Mouse (Mus musculus) kidney, embryonic 16.5 days (tissue): Measurements from ENCODE around the gene Ldb1. TPM values are rescaled to one million over a fixed set of nuclear protein-coding genes. Genes with fewer than 3 reads are reported as not detected.
"Not testable (repeated sequence)": the region's sequence is repeated elsewhere in the genome, so short reads cannot be mapped to it uniquely, and the experiment has no call there.

Experiments used
- ATAC-seq: fragments of 200-750 bp; cut with Nextera tagmentation; 2 replicates; pipeline ENCODE4 v1.8.0; 2017; ENCODE audit warnings: moderate TSS enrichment; ENCODE audit not compliant: low FRiP score, low TSS enrichment
- H3K27ac ChIP-seq: fragments of 300-500 bp; sonication (generic); 2 replicates; pipeline ENCODE4 v1.5.1; 2014; ENCODE audit warnings: low read length
- H3K27me3 ChIP-seq: fragments of 300-500 bp; sonication (generic); 2 replicates; pipeline ENCODE4 v1.6.1; 2014; ENCODE audit warnings: low read length, control low read depth, mixed read lengths; ENCODE audit not compliant: insufficient read depth
- H3K36me3 ChIP-seq: fragments of 300-500 bp; sonication (generic); 2 replicates; pipeline ENCODE4 v1.6.1; 2014; ENCODE audit warnings: low read length, control low read depth, mixed read lengths; ENCODE audit not compliant: insufficient read depth
- H3K4me1 ChIP-seq: fragments of 300-500 bp; sonication (generic); 2 replicates; pipeline ENCODE4 v1.6.1; 2014; ENCODE audit warnings: low read length, control low read depth, mixed read lengths; ENCODE audit not compliant: insufficient read depth
- H3K4me2 ChIP-seq: fragments of 300-500 bp; sonication (generic); replicated peaks from 2 replicates; pipeline ENCODE4 v1.6.1; 2014; ENCODE audit warnings: low read depth, low read length
- H3K4me3 ChIP-seq: fragments of 300-500 bp; sonication (generic); 2 replicates; pipeline ENCODE4 v1.5.1; 2014; ENCODE audit warnings: mild to moderate bottlenecking, low read length
- H3K9ac ChIP-seq: fragments of 300-500 bp; sonication (generic); replicated peaks from 2 replicates; pipeline ENCODE4 v1.6.1; 2014; ENCODE audit warnings: low read length
- H3K9me3 ChIP-seq: fragments of 300-500 bp; sonication (generic); 2 replicates; pipeline ENCODE4 v1.6.1; 2016; ENCODE audit warnings: low read length, control low read depth
- WGBS: fragments of 180-500 bp; shearing (Covaris S2); extraction: QIAGEN DNeasy Blood & Tissue Kit; methylation state at CpG from one replicate; pipeline ENCODE4 v1.1.7; 2014; 5-methylcytosine and 5-hydroxymethylcytosine counted together
- polyA plus RNA-seq: library from polyadenylated mRNA; unstranded; fragments of >200 nt; fragmentation: Nextera tagmentation; extraction: Ambion mirVana; gene quantifications from 2 replicates; pipeline ENCODE4 v1.2.1, GENCODE M21; 2015

Ldb1 gene
- polyA plus RNA-seq, 1 experiment from 2014 or later, result 88.2 TPM

DNA sequence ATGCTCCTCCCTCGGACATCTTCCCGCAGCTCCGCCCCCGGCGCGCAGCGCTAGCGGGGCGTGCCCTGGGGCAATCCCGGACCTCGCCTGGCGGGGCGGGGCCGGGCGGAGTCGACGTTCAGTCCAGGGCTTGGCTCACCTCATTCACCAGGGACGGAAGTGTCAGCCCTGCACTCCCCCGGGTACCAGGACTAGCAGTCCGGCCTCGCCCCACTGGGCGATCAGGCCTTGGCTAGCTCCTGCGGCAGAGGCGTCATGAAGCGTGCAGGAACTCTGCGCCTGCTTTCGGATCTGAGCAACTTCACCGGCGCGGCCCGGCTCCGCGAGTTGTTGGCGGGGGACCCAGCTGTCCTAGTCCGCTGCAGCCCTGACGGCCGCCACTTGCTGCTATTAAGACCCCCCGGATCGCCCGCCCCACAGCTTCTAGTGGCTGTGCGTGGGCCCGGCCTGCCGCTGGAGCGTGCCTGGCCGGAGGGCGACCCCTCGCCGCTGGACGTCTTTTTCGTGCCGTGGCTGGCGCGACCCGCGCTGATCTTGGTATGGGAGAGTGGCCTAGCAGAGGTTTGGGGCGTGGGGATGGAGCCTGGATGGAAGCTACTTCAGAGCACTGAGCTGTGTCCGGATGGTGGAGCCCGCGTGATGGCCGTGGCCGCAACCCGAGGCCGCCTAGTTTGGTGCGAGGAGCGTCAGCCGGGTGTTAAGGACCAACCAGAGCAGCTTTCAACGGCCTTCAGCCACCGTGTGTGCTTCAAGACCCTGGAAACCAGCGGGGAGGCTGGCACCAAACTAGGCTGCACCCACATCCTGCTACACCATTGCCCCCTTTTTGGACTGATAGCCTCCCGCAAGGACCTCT is 41.4 kb downstream of the Ldb1 start, which contains the start of gene Hps6:
TSS of gene Hps6 (plus strand) at position 138 of the 856 bp plus-strand sequence.
- peaks cover 17% of the 10 kb centered on the region for H3K36me3 ChIP-seq
- H3K27ac ChIP-seq, result peak within 1 kb of the TSS; percentile 76
- 0 out of 2 replicates have a peak, but pooled peaks cover 5% of the 10 kb centered on the region for H3K9me3 ChIP-seq
- peak within 1 kb of the TSS; percentile 99 for H3K4me2 ChIP-seq
- peak within 1 kb of the TSS; percentile 90 for H3K9ac ChIP-seq
- peak; percentile 94 for ATAC-seq
- peak within 1 kb of the TSS; percentile 83 for H3K4me3 ChIP-seq
- under 1% methylated on average over 70 of the region's 70 CpGs for WGBS
- H3K27me3 ChIP-seq, result no peaks in the 10 kb centered on the region
- peaks cover 13% of the 10 kb centered on the region for H3K4me1 ChIP-seq

DNA sequence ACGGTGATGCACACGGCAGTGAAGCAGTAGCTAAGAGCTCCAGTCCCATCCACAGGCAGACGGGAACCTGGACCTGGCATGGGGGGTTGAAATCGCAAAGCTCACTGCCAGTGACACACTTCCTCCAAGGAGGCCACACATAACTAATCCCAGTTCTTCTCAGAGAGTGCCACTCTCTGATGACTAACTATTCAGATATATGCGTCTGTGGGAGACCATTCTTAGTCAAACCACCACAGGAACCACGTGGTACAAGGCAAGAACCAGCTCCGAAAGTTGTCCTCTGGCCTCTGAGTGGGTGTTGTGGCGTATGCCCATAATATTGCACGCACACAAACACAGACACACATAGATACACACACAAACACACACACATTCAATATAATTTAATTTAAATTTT is 42.7 kb downstream of the Ldb1 start:
- WGBS, result 85% methylated on average over 9 of the region's 9 CpGs
- Histone ChIP-seq H3K36me3 (0 out of 2 replicates have a peak, but pooled peaks cover 9% of the 10 kb centered on the region), H3K27ac (no peak overlapping the region), H3K4me1 (peaks cover 17% of the 10 kb centered on the region), H3K27me3 (no peaks in the 10 kb centered on the region), H3K9me3 (no peaks in the 10 kb centered on the region), H3K9ac (no peak overlapping the region), H3K4me3 (no peak overlapping the region), H3K4me2 (no peak overlapping the region)
- ATAC-seq, result no peak

DNA sequence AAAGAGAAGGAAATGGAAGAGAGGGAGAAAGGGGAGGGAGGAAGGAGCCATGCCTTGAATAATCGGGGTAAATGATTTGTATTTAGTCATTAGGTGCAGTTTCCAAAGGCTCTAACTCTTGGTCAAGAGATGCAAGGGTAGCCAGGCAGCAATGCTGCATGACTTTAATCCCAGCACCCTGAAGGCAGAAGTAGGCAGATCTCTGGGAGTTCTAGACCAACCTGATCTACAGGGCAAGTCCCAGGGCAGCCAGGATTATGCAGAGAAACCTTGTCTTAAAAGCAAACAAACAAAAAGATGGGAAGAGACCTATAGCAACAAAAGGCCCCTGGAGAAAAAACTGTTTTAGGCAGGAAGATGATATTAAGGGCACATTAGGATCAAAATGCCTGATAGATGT is 45.6 kb downstream of the Ldb1 start:
- H3K27me3 ChIP-seq, result no peaks in the 10 kb centered on the region

DNA sequence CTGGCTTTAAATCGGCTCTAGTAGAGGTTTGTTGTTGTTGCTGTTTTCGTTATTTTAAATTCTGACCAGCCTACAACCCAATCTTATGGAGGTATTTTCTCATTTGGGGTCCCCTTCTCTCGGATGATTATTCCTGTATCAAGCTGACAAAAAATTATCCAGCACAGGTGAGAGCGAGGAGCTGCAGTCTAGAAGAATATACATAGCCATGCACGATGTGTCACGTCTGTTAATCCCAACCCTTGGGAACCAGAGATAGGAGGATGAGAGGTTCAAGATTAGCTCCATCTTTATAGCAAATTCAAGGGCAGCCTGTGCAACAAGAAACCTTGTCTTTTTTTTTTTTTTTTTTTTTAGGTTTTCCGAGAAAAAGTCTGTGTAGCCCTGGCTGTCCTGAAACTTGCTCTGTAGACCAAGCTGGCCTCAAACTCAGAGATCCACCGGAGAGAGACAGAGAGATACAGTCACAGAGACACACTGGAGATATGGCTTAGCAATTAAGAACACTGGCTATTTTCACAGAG is 46.3 kb downstream of the Ldb1 start:
- ATAC-seq, result peak; percentile 14; the same call in 1 of the 2 replicates
- Histone ChIP-seq H3K36me3 (peaks cover 16% of the 10 kb centered on the region), H3K9me3 (peaks cover 7% of the 10 kb centered on the region; the same call in 1 of the 2 replicates), H3K4me3 (peak overlapping the region; percentile 77), H3K4me1 (peaks cover 8% of the 10 kb centered on the region), H3K27me3 (no peaks in the 10 kb centered on the region), H3K4me2 (peak overlapping the region; percentile 59), H3K9ac (peak overlapping the region; percentile 89), H3K27ac (no peak overlapping the region)
- 9% methylated on average over 8 of the region's 8 CpGs for WGBS

More for the DNA sequence above, 45.6 kb downstream of the Ldb1 start:
- H3K4me3 ChIP-seq, result no peak overlapping the region
- no peak overlapping the region for H3K27ac ChIP-seq
- H3K36me3 ChIP-seq, result peaks cover 12% of the 10 kb centered on the region
- H3K9ac ChIP-seq, result no peak overlapping the region
- H3K4me2 ChIP-seq, result no peak overlapping the region
- no peak for ATAC-seq
- 33% methylated on average over 1 of the region's 1 CpGs for WGBS
- H3K4me1 ChIP-seq, result peaks cover 14% of the 10 kb centered on the region
- H3K9me3 ChIP-seq, result peaks cover 3% of the 10 kb centered on the region; the same call in 1 of the 2 replicates

DNA sequence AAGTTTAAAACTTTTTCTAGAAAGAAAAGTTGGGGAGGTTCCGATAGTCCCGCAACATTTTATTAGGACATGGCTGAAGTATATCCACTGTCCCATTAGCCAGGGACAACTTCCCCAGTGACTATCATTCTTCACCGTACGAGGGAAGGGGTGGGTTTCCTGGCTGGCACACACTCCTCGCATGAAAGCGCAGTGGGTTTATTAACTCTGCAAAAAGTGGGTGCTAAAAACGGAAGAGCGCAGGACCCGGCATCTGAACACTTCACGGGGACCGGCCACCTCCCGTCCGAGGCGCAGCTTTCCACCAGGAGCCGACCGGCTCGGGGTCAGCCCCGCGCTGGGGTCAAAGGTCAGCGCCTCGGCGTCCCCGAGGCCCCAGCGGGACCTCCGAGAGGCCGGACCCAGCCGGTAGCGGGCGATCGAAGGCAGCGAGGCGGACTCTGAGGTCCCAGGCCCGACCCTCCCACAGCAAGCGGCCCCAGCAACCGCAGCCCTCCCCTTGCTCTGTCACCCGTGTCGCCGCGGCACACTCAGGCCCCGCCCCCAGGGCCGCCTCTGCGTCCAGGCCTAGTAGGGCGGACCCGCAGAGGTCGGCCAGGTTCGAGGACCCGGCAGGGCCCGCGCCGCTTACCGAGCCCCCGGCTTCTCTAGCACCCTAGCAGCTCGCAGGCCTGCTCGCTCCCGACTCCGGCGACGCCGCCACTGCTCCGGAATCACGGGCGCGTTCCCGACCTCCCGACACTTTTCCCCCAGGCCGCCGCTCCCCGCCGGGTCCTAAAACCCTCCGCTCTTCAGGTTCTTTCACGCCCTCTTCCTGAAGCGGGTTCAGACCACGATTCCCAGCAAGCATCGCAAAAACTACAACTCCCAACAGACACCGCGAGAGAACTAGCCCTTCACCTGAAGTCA is 47.0 kb downstream of the Ldb1 start, which contains the start of gene Armh3:
TSS of gene Armh3 (minus strand) at position 704 of the 909 bp plus-strand sequence.
- peak; percentile 96 for ATAC-seq
- WGBS, result 2% methylated on average over 63 of the region's 76 CpGs
- Histone ChIP-seq H3K27me3 (no peaks in the 10 kb centered on the region), H3K9me3 (peaks cover 7% of the 10 kb centered on the region; the same call in 1 of the 2 replicates), H3K9ac (peak within 1 kb of the TSS; percentile 89), H3K4me2 (peak within 1 kb of the TSS; percentile 59), H3K36me3 (peaks cover 16% of the 10 kb centered on the region), H3K27ac (peak within 1 kb of the TSS; percentile 97), H3K4me1 (peaks cover 8% of the 10 kb centered on the region), H3K4me3 (peak within 1 kb of the TSS; percentile 77)

DNA sequence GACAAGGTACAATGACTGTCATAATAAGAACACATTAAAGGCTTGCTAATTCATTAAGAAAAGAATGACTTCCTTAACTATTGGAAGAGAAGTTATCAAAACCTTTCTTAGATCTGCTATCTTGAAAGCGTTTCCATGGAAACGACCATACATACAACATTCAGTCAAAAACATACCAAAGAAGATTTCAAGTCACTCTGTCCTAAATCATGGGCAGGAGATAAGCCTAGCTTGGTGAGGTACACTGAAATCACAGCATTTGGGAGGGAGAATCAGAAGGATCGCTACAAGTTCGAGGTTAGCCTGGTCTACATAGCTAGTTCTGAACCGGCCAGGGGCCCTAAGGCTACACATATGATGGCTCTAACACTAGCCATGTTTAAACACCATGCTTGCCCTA is 47.6 kb downstream of the Ldb1 start:
- Histone ChIP-seq H3K36me3 (peaks cover 16% of the 10 kb centered on the region), H3K4me3 (peak overlapping the region; percentile 77), H3K4me1 (peaks cover 8% of the 10 kb centered on the region), H3K27me3 (no peaks in the 10 kb centered on the region), H3K4me2 (peak overlapping the region; percentile 59), H3K9me3 (peaks cover 7% of the 10 kb centered on the region; the same call in 1 of the 2 replicates), H3K9ac (peak overlapping the region; percentile 89), H3K27ac (peak overlapping the region; percentile 97)
- ATAC-seq, result no peak
- WGBS, result 57% methylated on average over 5 of the region's 5 CpGs

DNA sequence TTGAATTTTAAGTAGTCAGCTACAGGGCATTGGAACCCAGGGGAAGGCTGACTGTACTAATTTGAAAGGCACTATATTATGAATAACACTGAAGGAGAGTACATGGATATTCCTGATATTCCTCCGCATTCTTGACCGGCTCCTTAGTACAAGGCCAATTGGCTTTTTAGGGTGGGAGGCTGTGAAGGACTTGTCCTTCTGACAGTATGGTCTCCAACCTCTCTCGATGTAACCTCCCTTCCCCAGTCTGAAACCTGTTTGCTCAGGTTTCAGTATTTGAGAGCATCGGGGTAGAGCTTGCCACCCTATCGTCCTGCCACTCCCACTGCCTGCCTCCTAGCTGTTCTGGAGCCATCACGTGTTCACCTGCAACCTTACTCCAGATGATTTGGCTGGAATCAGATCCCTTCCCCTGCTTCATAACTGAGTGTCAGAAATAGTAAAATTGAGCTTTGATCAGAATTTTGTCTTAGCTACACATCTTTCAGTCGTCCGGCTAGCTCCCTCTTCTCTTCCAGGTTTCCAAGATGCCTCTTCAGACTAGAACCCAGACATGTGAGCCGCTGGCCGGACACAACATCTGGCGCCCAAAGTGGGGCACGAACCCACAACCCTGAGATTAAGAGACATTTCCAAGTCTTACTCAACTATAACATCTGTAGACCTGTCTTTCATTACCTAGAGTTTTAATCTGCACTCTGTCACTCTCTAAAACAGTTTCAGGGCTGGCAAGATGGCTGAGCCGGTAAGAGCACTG is 50.9 kb downstream of the Ldb1 start:
- H3K27ac ChIP-seq, result no peak overlapping the region
- H3K36me3 ChIP-seq, result peaks cover 16% of the 10 kb centered on the region
- no peaks in the 10 kb centered on the region for H3K27me3 ChIP-seq
- H3K4me1 ChIP-seq, result peaks cover 8% of the 10 kb centered on the region
- H3K4me3 ChIP-seq, result no peak overlapping the region
- WGBS, result 91% methylated on average over 13 of the region's 13 CpGs
- H3K4me2 ChIP-seq, result no peak overlapping the region
- H3K9me3 ChIP-seq, result peaks cover 7% of the 10 kb centered on the region; the same call in 1 of the 2 replicates
- H3K9ac ChIP-seq, result no peak overlapping the region
- ATAC-seq, result no peak

DNA sequence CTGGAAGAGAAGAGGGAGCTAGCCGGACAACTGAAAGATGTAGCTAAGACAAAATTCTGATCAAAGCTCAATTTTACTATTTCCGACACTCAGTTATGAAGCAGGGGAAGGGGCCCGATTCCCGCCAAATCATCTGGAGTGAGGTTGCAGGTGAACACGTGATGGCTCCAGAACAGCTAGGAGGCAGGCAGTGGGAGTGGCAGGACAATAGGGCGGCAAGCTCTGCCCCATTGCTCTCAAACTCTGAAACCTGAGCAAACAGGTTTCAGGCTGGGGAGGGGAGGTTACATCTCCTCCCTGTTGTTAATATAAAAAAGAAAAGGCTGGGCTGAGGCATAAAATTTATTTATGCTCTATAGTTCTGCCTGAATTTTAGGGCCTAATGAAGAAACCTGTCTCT is 51.6 kb downstream of the Ldb1 start:
- not testable (repeated sequence) for ATAC-seq, H3K4me1 ChIP-seq, H3K9me3 ChIP-seq, H3K27ac ChIP-seq, H3K4me3 ChIP-seq, H3K9ac ChIP-seq, H3K27me3 ChIP-seq, H3K4me2 ChIP-seq
- H3K36me3 ChIP-seq, result peaks cover 16% of the 10 kb centered on the region
- WGBS, result 79% methylated on average over 6 of the region's 6 CpGs

DNA sequence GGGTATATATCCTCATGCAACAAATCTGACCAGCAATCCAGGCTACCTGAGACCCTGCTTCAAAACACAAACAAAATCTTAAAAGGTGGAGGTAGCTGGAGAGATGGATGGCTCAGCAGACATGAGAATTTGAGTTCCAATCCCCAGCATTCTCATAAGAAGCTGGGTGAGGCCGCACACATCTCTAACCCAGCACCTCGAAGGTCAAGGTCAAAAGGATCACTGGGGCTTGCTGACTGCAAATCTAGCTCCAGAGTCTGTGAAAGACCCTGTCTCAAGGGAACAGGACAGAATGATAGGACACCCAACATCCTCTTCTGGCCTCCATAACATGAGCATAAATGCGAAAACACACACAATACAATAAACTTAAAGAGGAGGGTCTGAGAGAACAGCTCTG is 53.8 kb downstream of the Ldb1 start:
- Histone ChIP-seq H3K27ac (no peak overlapping the region), H3K36me3 (peaks cover 23% of the 10 kb centered on the region), H3K4me3 (no peak overlapping the region), H3K9me3 (peaks cover 7% of the 10 kb centered on the region; the same call in 1 of the 2 replicates), H3K4me2 (no peak overlapping the region), H3K9ac (no peak overlapping the region), H3K27me3 (no peaks in the 10 kb centered on the region), H3K4me1 (no peaks in the 10 kb centered on the region)
- 90% methylated on average over 3 of the region's 3 CpGs for WGBS
- ATAC-seq, result no peak
